21 mouse cellular contexts compared by ENCODE assay signal in genomic region chr9:52160512-52160911, GRCm38 (mm10). TPM values are rescaled to one million over a fixed set of nuclear protein-coding genes. Genes with fewer than 3 reads are reported as not detected.
DNase-seq lines count a peak whose midpoint lies in the region; ATAC-seq and TF ChIP-seq lines count a peak whose summit lies in the region.
"Had no signal": no experiment of that assay in that cellular context is flagged by ENCODE, and none has a peak within 500 bp of the region (broad histone marks: within the 10 kb centered on the region; RNA-seq: fewer than 3 reads in every experiment).

No protein-coding gene starts in this region.

- H3K4me1 ChIP-seq in forebrain, postnatal 0 days (ENCODE audit: insufficient read depth): no peaks in the 10 kb centered on the region
- peaks cover 15% of the 10 kb centered on the region for H3K4me1 ChIP-seq in forebrain, embryonic 12.5 days
- no peaks in the 10 kb centered on the region for H3K4me1 ChIP-seq in intestine, postnatal 0 days (replicated peaks; ENCODE audit: control insufficient read depth, insufficient read depth, low read length)
- H3K4me1 ChIP-seq in intestine, embryonic 16.5 days (ENCODE audit: control insufficient read depth, insufficient read depth, low read length): no peaks in the 10 kb centered on the region
- H3K4me1 ChIP-seq in liver, postnatal 0 days (ENCODE audit: insufficient read depth): peaks cover 5% of the 10 kb centered on the region
- 0 out of 2 replicates have a peak, but pooled peaks cover 3% of the 10 kb centered on the region for H3K4me1 ChIP-seq in liver, embryonic 12.5 days
- H3K4me1 ChIP-seq in CH12.LX (ENCODE audit: control insufficient read depth in 1 of 2, insufficient read depth in 2 of 2): peaks cover 6 to 58% of the 10 kb centered on the region in 2 experiments; a peak in 3 of 4 replicates

- WGBS in forebrain, postnatal 0 days: 88% methylated on average over 1 of the region's 1 CpGs
- WGBS in forebrain, embryonic 12.5 days: 70% methylated on average over 1 of the region's 1 CpGs
- 90% methylated on average over 1 of the region's 1 CpGs for WGBS in intestine, postnatal 0 days
- WGBS in intestine, embryonic 16.5 days: 88% methylated on average over 1 of the region's 1 CpGs
- WGBS in liver, postnatal 0 days (ENCODE audit: insufficient replicate concordance): 76% methylated on average over 1 of the region's 1 CpGs
- WGBS in liver, embryonic 12.5 days (ENCODE audit: insufficient replicate concordance): 70% methylated on average over 1 of the region's 1 CpGs

- no peak for TF ChIP-seq EP300 in liver, postnatal 0 days (IDR thresholded peaks at IDR 0.05; ENCODE audit: low read depth)
- TF ChIP-seq EP300 in CH12.LX (IDR thresholded peaks at IDR 0.05; ENCODE audit: low read length): no peak

- no peak overlapping the region for H3K4me2 ChIP-seq in forebrain, postnatal 0 days (ENCODE audit: low read depth)
- no peak overlapping the region for H3K4me2 ChIP-seq in forebrain, embryonic 12.5 days
- no peak overlapping the region for H3K4me2 ChIP-seq in intestine, postnatal 0 days (replicated peaks; ENCODE audit: low read depth)
- no peak overlapping the region for H3K4me2 ChIP-seq in intestine, embryonic 16.5 days (ENCODE audit: low read depth, low read length)
- H3K4me2 ChIP-seq in liver, postnatal 0 days (ENCODE audit: low read depth, low read length): no peak overlapping the region
- H3K4me2 ChIP-seq in liver, embryonic 12.5 days: no peak overlapping the region
- H3K4me2 ChIP-seq in CH12.LX (ENCODE audit: insufficient read depth, low read depth, poor library complexity, severe bottlenecking): no peak overlapping the region
- H3K4me2 ChIP-seq: hindbrain, embryonic 13.5 days had no signal

- TF ChIP-seq RAD21 in CH12.LX (IDR thresholded peaks at IDR 0.05; ENCODE audit: low read depth, low read length): peak; percentile 18

- TF ChIP-seq CTCF in forebrain, postnatal 0 days (IDR thresholded peaks at IDR 0.05; ENCODE audit: low read depth): peak; percentile 36; the same call in 1 of the 2 replicates
- peak; percentile 42 for TF ChIP-seq CTCF in intestine, postnatal 0 days (IDR thresholded peaks at IDR 0.05; ENCODE audit: low read depth)
- TF ChIP-seq CTCF in liver, postnatal 0 days (IDR thresholded peaks at IDR 0.05; ENCODE audit: low read depth): peak; percentile 30; the same call in 1 of the 2 replicates
- peak in 1 of 2 experiments; percentile 36; a peak in 1 of 4 replicates for TF ChIP-seq CTCF in CH12.LX (conservative IDR thresholded peaks at IDR 0.05 in 1 of 2, IDR thresholded peaks at IDR 0.05 in 1 of 2; ENCODE audit: low read depth in 2 of 2, low read length in 2 of 2)

- TF ChIP-seq POLR2A in CH12.LX (IDR thresholded peaks at IDR 0.05; ENCODE audit: low read depth, low read length): no peak

- no peak for ATAC-seq in forebrain, postnatal 0 days
- no peak for ATAC-seq in forebrain, embryonic 12.5 days (ENCODE audit: low FRiP score)
- no peak for ATAC-seq in intestine, postnatal 0 days
- no peak for ATAC-seq in intestine, embryonic 16.5 days
- no peak for ATAC-seq in liver, postnatal 0 days
- no peak for ATAC-seq in liver, embryonic 12.5 days
- ATAC-seq: CD4-positive, CD25-positive, alpha-beta regulatory T cell, adult 4 months; forebrain, embryonic 14.5 days; hindbrain, postnatal 0 days had no signal

- no peak overlapping the region for H3K4me3 ChIP-seq in forebrain, postnatal 0 days (ENCODE audit: low read depth, low read length)
- no peak overlapping the region for H3K4me3 ChIP-seq in forebrain, embryonic 12.5 days (replicated peaks)
- H3K4me3 ChIP-seq in intestine, postnatal 0 days (ENCODE audit: low read depth, low read length): no peak overlapping the region
- H3K4me3 ChIP-seq in intestine, embryonic 16.5 days (ENCODE audit: low read length): no peak overlapping the region
- H3K4me3 ChIP-seq in liver, postnatal 0 days (ENCODE audit: low read depth, low read length): no peak overlapping the region
- no peak overlapping the region for H3K4me3 ChIP-seq in liver, embryonic 12.5 days
- H3K4me3 ChIP-seq in CH12.LX (replicated peaks in 1 of 3; ENCODE audit: low read depth in 2 of 3, low read length in 2 of 3, poor library complexity in 1 of 3): no peak overlapping the region
- H3K4me3 ChIP-seq: embryonic facial prominence, embryonic 10.5 days; heart, embryonic 10.5 days; hindbrain, embryonic 13.5 days had no signal

- no peaks in the 10 kb centered on the region for H3K36me3 ChIP-seq in forebrain, postnatal 0 days (ENCODE audit: insufficient read depth)
- H3K36me3 ChIP-seq in forebrain, embryonic 12.5 days (replicated peaks): 0 out of 2 replicates have a peak, but pooled peaks cover 6% of the 10 kb centered on the region
- H3K36me3 ChIP-seq in intestine, postnatal 0 days (ENCODE audit: control insufficient read depth, insufficient read depth): no peaks in the 10 kb centered on the region
- H3K36me3 ChIP-seq in intestine, embryonic 16.5 days (ENCODE audit: control insufficient read depth, insufficient read depth, low read length): no peaks in the 10 kb centered on the region
- H3K36me3 ChIP-seq in liver, postnatal 0 days (replicated peaks; ENCODE audit: insufficient read depth, low read length): no peaks in the 10 kb centered on the region; the same call in 1 of the 2 replicates
- no peaks in the 10 kb centered on the region for H3K36me3 ChIP-seq in liver, embryonic 12.5 days
- H3K36me3 ChIP-seq in CH12.LX (replicated peaks in 1 of 2; ENCODE audit: control insufficient read depth in 1 of 2, insufficient read depth in 1 of 2, low read length in 1 of 2): peaks cover 8 to 48% of the 10 kb centered on the region in 2 experiments

- H3K79me2 ChIP-seq in CH12.LX (replicated peaks; ENCODE audit: control insufficient read depth, extremely low read depth, insufficient read depth, poor library complexity, severe bottlenecking): peaks cover 56% of the 10 kb centered on the region

- dilution Hi-C loops in CH12.LX (cut with MboI; ENCODE audit: extremely low pct_ligation_motif_present, extremely low pct_unique_long_range_greater_than_20kb, low sequenced_read_pairs): no loop called here

- H3K9ac ChIP-seq in forebrain, postnatal 0 days: no peak overlapping the region
- no peak overlapping the region for H3K9ac ChIP-seq in forebrain, embryonic 12.5 days
- H3K9ac ChIP-seq in intestine, postnatal 0 days (ENCODE audit: low read depth, low read length): no peak overlapping the region
- no peak overlapping the region for H3K9ac ChIP-seq in intestine, embryonic 16.5 days (ENCODE audit: low read depth, low read length)
- H3K9ac ChIP-seq in liver, postnatal 0 days (replicated peaks): no peak overlapping the region
- H3K9ac ChIP-seq in liver, embryonic 12.5 days: no peak overlapping the region
- no peak overlapping the region for H3K9ac ChIP-seq in CH12.LX (ENCODE audit: insufficient read depth, low read depth)
- H3K9ac ChIP-seq: hindbrain, embryonic 13.5 days had no signal

- no peak for DNase-seq in forebrain, postnatal 0 days
- DNase-seq in liver, postnatal 0 days: no peak
- no peak for DNase-seq in CH12.LX (ENCODE audit: extremely low read depth)
- DNase-seq in cerebellum, postnatal 10 days: no peak
- DNase-seq: adrenal gland, adult 2 months; adrenal gland, postnatal 25 days; B cell, adult 2 months; cerebellum, adult 18-20 months; cerebellum, adult 9-11 months; gastrocnemius, postnatal 10 days; heart, postnatal 10 days had no signal

- in situ Hi-C loops in CH12.LX (cut with MboI; ENCODE audit: low pct_ligation_motif_present, low pct_unique_long_range_greater_than_20kb, low sequenced_read_pairs): no loop called here

- no peaks in the 10 kb centered on the region for H3K9me3 ChIP-seq in forebrain, postnatal 0 days (ENCODE audit: low read length)
- no peaks in the 10 kb centered on the region for H3K9me3 ChIP-seq in forebrain, embryonic 12.5 days
- no peaks in the 10 kb centered on the region for H3K9me3 ChIP-seq in intestine, postnatal 0 days (ENCODE audit: control insufficient read depth)
- peaks cover 5% of the 10 kb centered on the region; the same call in 1 of the 2 replicates for H3K9me3 ChIP-seq in intestine, embryonic 16.5 days (ENCODE audit: control insufficient read depth, low read length)
- H3K9me3 ChIP-seq in liver, postnatal 0 days (ENCODE audit: low read length): no peaks in the 10 kb centered on the region
- no peaks in the 10 kb centered on the region for H3K9me3 ChIP-seq in liver, embryonic 12.5 days (replicated peaks)
- peaks cover 7% of the 10 kb centered on the region for H3K9me3 ChIP-seq in CH12.LX (replicated peaks; ENCODE audit: low read length)
- H3K9me3 ChIP-seq: embryonic facial prominence, embryonic 10.5 days; heart, embryonic 10.5 days; hindbrain, embryonic 13.5 days had no signal

- H3K27ac ChIP-seq in forebrain, postnatal 0 days (ENCODE audit: low read depth, low read length): no peak overlapping the region
- no peak overlapping the region for H3K27ac ChIP-seq in forebrain, embryonic 12.5 days
- H3K27ac ChIP-seq in intestine, postnatal 0 days (ENCODE audit: low read depth, low read length): no peak overlapping the region
- no peak overlapping the region for H3K27ac ChIP-seq in intestine, embryonic 16.5 days (ENCODE audit: low read length)
- H3K27ac ChIP-seq in liver, postnatal 0 days (ENCODE audit: low read depth): no peak overlapping the region
- H3K27ac ChIP-seq in liver, embryonic 12.5 days: no peak overlapping the region
- no peak overlapping the region for H3K27ac ChIP-seq in CH12.LX (ENCODE audit: insufficient read depth, low read depth)
- H3K27ac ChIP-seq: embryonic facial prominence, embryonic 10.5 days; heart, embryonic 10.5 days; hindbrain, embryonic 13.5 days; hindbrain, postnatal 0 days had no signal

- no peaks in the 10 kb centered on the region for H3K27me3 ChIP-seq in forebrain, postnatal 0 days (ENCODE audit: insufficient read depth, low read length)
- H3K27me3 ChIP-seq in forebrain, embryonic 12.5 days: no peaks in the 10 kb centered on the region
- no peaks in the 10 kb centered on the region for H3K27me3 ChIP-seq in intestine, postnatal 0 days (replicated peaks; ENCODE audit: control insufficient read depth, insufficient read depth, low read length)
- no peaks in the 10 kb centered on the region for H3K27me3 ChIP-seq in intestine, embryonic 16.5 days (replicated peaks; ENCODE audit: control insufficient read depth, insufficient read depth, low read length)
- H3K27me3 ChIP-seq in liver, postnatal 0 days (ENCODE audit: insufficient read depth, low read length): no peaks in the 10 kb centered on the region
- no peaks in the 10 kb centered on the region for H3K27me3 ChIP-seq in liver, embryonic 12.5 days (replicated peaks)
- H3K27me3 ChIP-seq in CH12.LX (replicated peaks): no peaks in the 10 kb centered on the region
- H3K27me3 ChIP-seq: hindbrain, embryonic 13.5 days had no signal

RNA-seq across cellular contexts. Expression of gene Zc3h12c, which starts 7.9 kb away (rescaled TPM):
- total RNA-seq in forebrain, postnatal 0 days (2014; rRNA removed): 12.1 and 18.5 TPM in 2 replicates
- polyA plus RNA-seq in forebrain, postnatal 0 days (2015; fragmentation: Nextera tagmentation; extraction: Ambion mirVana): 3.0 and 3.2 TPM in 2 replicates
- polyA plus RNA-seq in forebrain, embryonic 12.5 days (2016; fragmentation: Nextera tagmentation; extraction: Ambion mirVana): 12.6 and 12.8 TPM in 2 replicates
- polyA plus RNA-seq in intestine, postnatal 0 days (2015; fragmentation: Nextera tagmentation; extraction: Ambion mirVana): 0.95 and 1.1 TPM in 2 replicates
- polyA plus RNA-seq in intestine, embryonic 16.5 days (2015; fragmentation: Nextera tagmentation; extraction: Ambion mirVana): 1.0 and 1.2 TPM in 2 replicates
- 0.72 and 0.75 TPM in 2 replicates for polyA plus RNA-seq in liver, postnatal 0 days (2015; fragmentation: Nextera tagmentation; extraction: Ambion mirVana)
- polyA plus RNA-seq in liver, embryonic 12.5 days (2016; fragmentation: Nextera tagmentation; extraction: Ambion mirVana): 0.73 and 0.74 TPM in 2 replicates
- total RNA-seq in CH12.LX (2012; rRNA removed): 11.2 and 13.0 TPM in 2 replicates
- total RNA-seq in CH12.LX (2014; rRNA removed): 21.7 and 22.4 TPM in 2 replicates
- polyA plus RNA-seq in CH12.LX (2012; ENCODE audit: insufficient read length, low read depth): 30.8 and 36.1 TPM in 2 replicates
